Mouse (Mus musculus) C2C12 (cell line): ENCODE measurements at regions not wholly inside any gene's neighbourhood (a gene's known extent, or its start where the extent isn't known, plus 50 kb on each side); places are given as distances from the start of the nearest gene placed in this dataset.

Experiments used
- CEBPB ChIP-seq: IDR thresholded peaks from one replicate; pipeline ENCODE4 v1.6.1; 2011; ENCODE audit warnings: low read depth, mild to moderate bottlenecking, control low read depth, moderate library complexity
- CTCF ChIP-seq: IDR thresholded peaks from one replicate; pipeline ENCODE4 v1.5.1; 2011; ENCODE audit not compliant: control insufficient read depth, insufficient read depth, insufficient read length
- MAX ChIP-seq: IDR thresholded peaks from one replicate; pipeline ENCODE4 v1.6.1; 2011; ENCODE audit warnings: mild to moderate bottlenecking, control low read depth
- MYOD1 ChIP-seq: IDR thresholded peaks from one replicate; pipeline ENCODE4 v1.6.1; 2011; ENCODE audit warnings: low read depth; ENCODE audit not compliant: control insufficient read depth, insufficient read length
- MYOG ChIP-seq: IDR thresholded peaks from one replicate; pipeline ENCODE4 v1.6.1; 2011; ENCODE audit not compliant: control insufficient read depth, insufficient read length; ENCODE audit errors: extremely low read depth
- USF1 ChIP-seq: IDR thresholded peaks from one replicate; pipeline ENCODE4 v1.6.1; 2011; ENCODE audit warnings: low read depth, mild to moderate bottlenecking, control low read depth, moderate library complexity

DNA sequence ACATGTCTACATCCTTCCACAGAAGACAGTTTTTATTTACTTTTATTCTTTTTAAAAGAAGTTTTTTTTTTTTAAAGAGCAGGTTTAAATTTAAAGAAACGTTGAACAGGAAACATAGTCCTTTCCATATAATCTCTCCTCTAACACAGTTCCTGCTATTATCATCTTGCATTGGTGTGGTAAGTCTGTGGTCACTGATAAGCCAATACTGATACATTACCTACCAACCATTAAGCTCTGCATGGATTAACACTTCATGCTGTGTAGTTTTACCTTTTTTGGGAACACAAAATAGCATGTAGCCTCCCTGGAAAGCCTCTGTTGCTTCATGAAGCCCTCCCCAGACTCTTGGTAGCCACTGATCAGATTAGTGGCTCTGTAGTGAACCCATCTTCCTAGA lies 617.4 kb upstream of the Fam160b2 start:
- TF ChIP-seq MYOD1 (no peak), CTCF (no peak), CEBPB (no peak), MAX (no peak), USF1 (no peak), MYOG (no peak)
